Mouse (Mus musculus) intestine, embryonic 15.5 days (tissue): Measurements from ENCODE around the gene Msln. TPM values are rescaled to one million over a fixed set of nuclear protein-coding genes. Genes with fewer than 3 reads are reported as not detected.

Experiments used
- ATAC-seq: fragments of 200-750 bp; cut with Nextera tagmentation; 2 replicates; pipeline ENCODE4 v1.8.0; 2017; ENCODE audit warnings: moderate TSS enrichment, moderate library complexity
- H3K27ac ChIP-seq: fragments of 300-500 bp; sonication (generic); 2 replicates; pipeline ENCODE4 v1.5.1; 2015; ENCODE audit warnings: mild to moderate bottlenecking, inconsistent platforms
- H3K27me3 ChIP-seq: fragments of 300-500 bp; sonication (generic); replicated peaks from 2 replicates; pipeline ENCODE4 v1.6.1; 2015; ENCODE audit warnings: inconsistent platforms
- H3K36me3 ChIP-seq: fragments of 300-500 bp; sonication (generic); 2 replicates; pipeline ENCODE4 v1.6.1; 2015; ENCODE audit warnings: inconsistent platforms
- H3K4me1 ChIP-seq: fragments of 300-500 bp; sonication (generic); replicated peaks from 2 replicates; pipeline ENCODE4 v1.6.1; 2015; ENCODE audit warnings: inconsistent platforms
- H3K4me2 ChIP-seq: fragments of 300-500 bp; sonication (generic); replicated peaks from 2 replicates; pipeline ENCODE4 v1.6.1; 2015; ENCODE audit warnings: mild to moderate bottlenecking, inconsistent platforms
- H3K4me3 ChIP-seq: fragments of 300-500 bp; sonication (generic); replicated peaks from 2 replicates; pipeline ENCODE4 v1.5.1; 2015; ENCODE audit warnings: inconsistent platforms
- H3K9ac ChIP-seq: fragments of 300-500 bp; sonication (generic); 2 replicates; pipeline ENCODE4 v1.6.1; 2015; ENCODE audit warnings: inconsistent platforms
- H3K9me3 ChIP-seq: fragments of 300-500 bp; sonication (generic); 2 replicates; pipeline ENCODE4 v1.6.1; 2016; ENCODE audit warnings: inconsistent platforms
- WGBS: fragments of 180-500 bp; shearing (Covaris S2); methylation state at CpG from one replicate; pipeline ENCODE4 v1.1.7; 2015; 5-methylcytosine and 5-hydroxymethylcytosine counted together
- polyA plus RNA-seq: library from polyadenylated mRNA; unstranded; fragments of >200 nt; fragmentation: Nextera tagmentation; extraction: Ambion mirVana; gene quantifications from 2 replicates; pipeline ENCODE4 v1.2.1, GENCODE M21; 2015

Msln gene
- polyA plus RNA-seq, 1 experiment from 2014 or later = 21.6 TPM

- 89% methylated on average over 9 of the region's 9 CpGs for WGBS
- H3K27me3 ChIP-seq = no peaks in the 10 kb centered on the region
- H3K4me1 ChIP-seq = peaks cover 28% of the 10 kb centered on the region
- no peaks in the 10 kb centered on the region for H3K9me3 ChIP-seq
- peaks cover 25% of the 10 kb centered on the region for H3K36me3 ChIP-seq
- no peak overlapping the region for H3K9ac ChIP-seq
- no peak overlapping the region for H3K4me3 ChIP-seq
- ATAC-seq = no peak
- H3K27ac ChIP-seq = no peak overlapping the region
- H3K4me2 ChIP-seq = no peak overlapping the region
These were observed 32.8 kb upstream of the Msln start for GRCm38 (mm10) chr17:25786781-25787504.

DNA sequence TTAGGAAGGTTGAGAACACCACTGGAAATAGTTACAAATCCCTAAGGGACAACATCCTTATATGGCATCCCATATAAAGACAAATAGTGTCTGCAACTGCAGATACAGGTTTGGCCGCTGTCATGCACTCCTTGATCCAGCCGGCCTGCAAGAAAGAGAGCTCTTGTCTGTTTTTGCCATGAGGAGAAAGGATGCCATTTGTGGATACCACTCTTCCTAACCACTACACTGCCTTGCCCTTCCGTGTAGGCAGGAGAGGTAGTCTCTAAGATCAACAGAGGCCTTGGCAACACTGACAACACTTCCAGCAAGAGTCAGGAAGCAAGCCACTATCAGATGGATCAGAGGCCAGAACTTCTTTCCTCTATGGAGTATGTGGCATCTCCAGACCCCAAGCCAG lies 32.1 kb upstream of the Msln start, which contains the start of gene Ccdc78:
Gene Ccdc78 (plus strand): TSS at position 301 of the 400 bp plus-strand sequence.
- Histone ChIP-seq H3K27me3 (no peaks in the 10 kb centered on the region), H3K9me3 (no peaks in the 10 kb centered on the region), H3K27ac (peak within 1 kb of the TSS; percentile 84; the same call in 1 of the 2 replicates), H3K4me2 (peak within 1 kb of the TSS; percentile 83), H3K36me3 (peaks cover 31% of the 10 kb centered on the region), H3K9ac (peak within 1 kb of the TSS; percentile 69), H3K4me1 (peaks cover 25% of the 10 kb centered on the region), H3K4me3 (peak within 1 kb of the TSS; percentile 74)
- WGBS = 77% methylated on average over 3 of the region's 3 CpGs
- no peak for ATAC-seq

- peaks cover 18% of the 10 kb centered on the region for H3K4me1 ChIP-seq
- H3K4me2 ChIP-seq = peak within 1 kb of the TSS; percentile 83
- H3K27me3 ChIP-seq = no peaks in the 10 kb centered on the region
- ATAC-seq = peak; percentile 89
- H3K4me3 ChIP-seq = peak within 1 kb of the TSS; percentile 74
- H3K36me3 ChIP-seq = peaks cover 34% of the 10 kb centered on the region
- H3K9ac ChIP-seq = peak within 1 kb of the TSS; percentile 69
- WGBS = under 1% methylated on average over 23 of the region's 23 CpGs
- H3K9me3 ChIP-seq = no peaks in the 10 kb centered on the region
- H3K27ac ChIP-seq = peak within 1 kb of the TSS; percentile 84
These were observed 31.1 kb upstream of the Msln start, which contains the start of gene Haghl for GRCm38 (mm10) chr17:25785281-25785745. Gene Haghl, minus strand, starts transcription at chr17:25785673.

- H3K9ac ChIP-seq = peak overlapping the region; percentile 69
- WGBS = 67% methylated on average over 15 of the region's 15 CpGs
- H3K4me3 ChIP-seq = peak overlapping the region; percentile 74
These were observed 29.8 kb upstream of the Msln start for GRCm38 (mm10) chr17:25783861-25784574.

GRCm38 (mm10) chr17:25783086-25783485 lies 28.9 kb upstream of the Msln start:
- H3K36me3 ChIP-seq = peaks cover 32% of the 10 kb centered on the region
- no peak overlapping the region for H3K27ac ChIP-seq
- no peak for ATAC-seq
- peaks cover 18% of the 10 kb centered on the region for H3K4me1 ChIP-seq
- H3K27me3 ChIP-seq = no peaks in the 10 kb centered on the region
- WGBS = 75% methylated on average over 7 of the region's 7 CpGs
- no peaks in the 10 kb centered on the region for H3K9me3 ChIP-seq
- no peak overlapping the region for H3K4me2 ChIP-seq
- H3K9ac ChIP-seq = peak overlapping the region; percentile 4; the same call in 1 of the 2 replicates
- no peak overlapping the region for H3K4me3 ChIP-seq

More at GRCm38 (mm10) chr17:25783861-25784574, 29.8 kb upstream of the Msln start:
- peaks cover 32% of the 10 kb centered on the region for H3K36me3 ChIP-seq
- no peaks in the 10 kb centered on the region for H3K27me3 ChIP-seq
- no peak overlapping the region for H3K27ac ChIP-seq
- no peaks in the 10 kb centered on the region for H3K9me3 ChIP-seq
- peaks cover 18% of the 10 kb centered on the region for H3K4me1 ChIP-seq
- H3K4me2 ChIP-seq = peak overlapping the region; percentile 83
- no peak for ATAC-seq

DNA sequence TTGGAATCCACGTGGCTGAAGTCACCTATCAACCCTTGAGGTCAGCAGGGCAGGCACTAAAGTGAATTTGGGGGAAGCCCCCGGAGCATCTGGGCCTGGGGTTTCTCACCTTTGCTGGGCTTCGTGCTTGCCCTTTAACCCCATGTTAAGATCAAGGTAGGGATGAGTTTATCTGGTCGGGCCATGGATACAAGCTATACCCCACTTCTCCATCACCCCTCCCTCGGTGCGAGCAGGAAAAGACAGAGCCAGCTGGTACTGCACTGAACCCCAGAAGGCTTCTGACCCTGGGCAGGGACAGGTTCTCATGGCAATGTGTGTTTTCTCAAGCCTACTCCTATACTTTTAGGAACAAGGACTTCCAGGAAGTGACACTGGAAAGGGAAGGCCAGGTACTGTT lies 27.2 kb upstream of the Msln start:
- Histone ChIP-seq H3K36me3 (peaks cover 28% of the 10 kb centered on the region), H3K9me3 (no peaks in the 10 kb centered on the region), H3K27me3 (no peaks in the 10 kb centered on the region), H3K4me2 (no peak overlapping the region), H3K4me1 (peaks cover 18% of the 10 kb centered on the region), H3K9ac (no peak overlapping the region), H3K4me3 (no peak overlapping the region), H3K27ac (no peak overlapping the region)
- 68% methylated on average over 6 of the region's 6 CpGs for WGBS
- no peak for ATAC-seq

DNA sequence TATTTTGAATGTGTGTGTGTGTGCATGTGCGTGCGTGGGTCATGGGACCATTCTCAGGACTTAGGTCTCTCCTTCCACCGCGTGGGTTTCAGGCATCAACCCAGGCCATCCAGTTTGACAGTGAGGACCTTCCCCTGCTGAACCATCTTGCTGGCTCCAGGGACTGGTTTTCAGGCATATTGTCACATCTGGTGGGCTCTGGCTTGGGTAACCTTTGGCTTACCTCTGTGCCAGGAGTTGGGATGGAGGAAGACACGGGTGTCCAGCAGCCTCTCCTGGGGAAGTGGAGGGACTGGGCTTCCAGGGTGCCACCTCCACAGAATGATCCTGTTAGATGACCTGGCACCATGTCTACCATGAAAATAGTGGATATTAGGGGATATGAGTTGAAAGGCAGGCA lies 23.8 kb upstream of the Msln start:
- Histone ChIP-seq H3K36me3 (peaks cover 22% of the 10 kb centered on the region), H3K4me3 (no peak overlapping the region), H3K27me3 (no peaks in the 10 kb centered on the region), H3K27ac (no peak overlapping the region), H3K9ac (no peak overlapping the region), H3K9me3 (no peaks in the 10 kb centered on the region), H3K4me2 (no peak overlapping the region), H3K4me1 (peaks cover 9% of the 10 kb centered on the region)
- no peak for ATAC-seq
- 95% methylated on average over 5 of the region's 5 CpGs for WGBS

DNA sequence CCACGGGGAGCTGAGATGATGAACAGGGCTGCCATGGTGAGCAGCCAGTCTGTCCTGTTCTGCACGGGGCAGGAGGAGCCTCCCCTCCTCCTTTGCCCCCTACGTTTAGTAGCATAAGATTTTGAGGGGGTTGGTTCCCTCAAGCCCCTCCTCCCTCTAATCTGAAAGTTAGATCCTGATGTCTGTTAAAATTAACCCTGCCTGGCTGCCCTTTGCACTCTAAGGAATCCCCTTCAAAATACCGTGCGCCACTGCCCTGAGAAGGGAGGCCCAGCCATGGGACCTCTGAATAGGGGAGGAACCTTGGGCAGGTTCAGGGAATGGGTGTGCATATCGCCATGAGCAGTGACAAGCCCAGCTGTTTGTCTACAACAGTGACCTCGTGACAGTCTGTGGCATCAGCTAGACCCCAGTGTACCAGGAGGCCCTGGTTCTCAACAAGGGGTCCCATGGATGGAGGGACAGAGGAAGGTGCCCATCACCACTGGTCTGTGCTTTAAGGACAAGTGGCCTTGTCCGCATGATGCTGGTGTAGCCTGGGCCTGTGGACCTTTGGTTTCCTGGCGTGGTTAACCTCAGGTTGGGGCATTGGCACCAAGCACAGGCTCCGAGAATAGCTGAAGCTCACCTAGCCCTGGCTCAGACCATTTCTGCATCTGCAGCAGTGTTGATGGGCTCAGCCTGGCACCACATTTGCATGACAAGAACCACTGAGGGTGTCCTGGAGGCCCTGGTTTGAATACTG lies 21.3 kb upstream of the Msln start:
- WGBS = 77% methylated on average over 10 of the region's 10 CpGs
- no peak overlapping the region for H3K4me3 ChIP-seq

GRCm38 (mm10) chr17:25773549-25774120 lies 19.5 kb upstream of the Msln start, which contains the start of gene Narfl:
Gene Narfl, plus strand, starts transcription at chr17:25773776.
- Histone ChIP-seq H3K4me2 (peak within 1 kb of the TSS; percentile 73), H3K9me3 (no peaks in the 10 kb centered on the region), H3K4me3 (peak within 1 kb of the TSS; percentile 68), H3K27ac (no peak within 1 kb of the TSS), H3K36me3 (peaks cover 2% of the 10 kb centered on the region; the same call in 1 of the 2 replicates), H3K27me3 (no peaks in the 10 kb centered on the region), H3K9ac (peak within 1 kb of the TSS; percentile 84), H3K4me1 (peaks cover 7% of the 10 kb centered on the region)
- peak; percentile 93 for ATAC-seq
- WGBS = under 1% methylated on average over 37 of the region's 37 CpGs

More for the DNA sequence above, 21.3 kb upstream of the Msln start:
- Histone ChIP-seq H3K4me2 (no peak overlapping the region), H3K27me3 (no peaks in the 10 kb centered on the region), H3K36me3 (peaks cover 8% of the 10 kb centered on the region; the same call in 1 of the 2 replicates), H3K4me1 (peaks cover 7% of the 10 kb centered on the region), H3K9ac (no peak overlapping the region), H3K27ac (no peak overlapping the region), H3K9me3 (no peaks in the 10 kb centered on the region)
- no peak for ATAC-seq

DNA sequence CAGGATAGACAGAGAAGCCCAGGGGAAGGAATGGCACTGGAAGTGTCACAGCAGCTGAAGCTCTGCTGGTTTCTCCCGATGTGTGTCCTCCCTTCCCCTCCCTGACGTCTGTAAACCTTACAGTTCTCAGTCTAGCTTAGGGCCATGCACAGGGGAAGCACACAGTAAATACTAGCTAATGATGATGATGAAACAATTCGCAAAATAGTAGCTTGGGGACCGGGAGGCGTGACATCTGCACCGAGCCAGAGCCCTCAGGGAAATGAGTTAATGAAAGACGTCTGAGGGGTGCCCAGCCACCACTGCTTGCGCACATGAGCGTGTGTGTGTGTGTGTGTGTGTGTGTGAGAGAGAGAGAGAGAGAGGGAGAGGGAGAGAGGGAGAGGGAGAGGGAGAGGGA lies 15.2 kb upstream of the Msln start:
- Histone ChIP-seq H3K27me3 (no peaks in the 10 kb centered on the region), H3K4me2 (no peak overlapping the region), H3K36me3 (no peaks in the 10 kb centered on the region), H3K4me3 (no peak overlapping the region), H3K9ac (no peak overlapping the region), H3K27ac (no peak overlapping the region), H3K4me1 (peaks cover 3% of the 10 kb centered on the region), H3K9me3 (no peaks in the 10 kb centered on the region)
- ATAC-seq = no peak
- 51% methylated on average over 9 of the region's 9 CpGs for WGBS

DNA sequence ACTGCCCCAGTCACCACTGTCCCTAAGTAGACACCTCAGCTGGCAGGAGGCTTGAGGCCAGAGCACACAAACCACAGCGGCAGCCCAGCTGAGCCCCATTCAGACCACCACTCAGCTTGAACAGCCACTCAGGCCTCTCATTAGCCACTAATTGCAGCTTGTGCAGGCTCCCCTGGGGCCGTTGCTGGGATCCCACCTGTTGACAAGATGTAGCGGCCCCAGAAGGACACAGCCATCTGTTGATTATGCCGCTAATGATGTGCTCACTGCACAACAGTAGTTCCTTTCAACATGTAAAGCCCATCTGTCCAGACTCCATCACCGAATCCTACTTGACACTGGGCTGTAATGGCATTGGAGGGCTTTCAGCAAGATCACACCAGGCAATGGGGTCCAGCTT lies 11.7 kb upstream of the Msln start:
- Histone ChIP-seq H3K27ac (no peak overlapping the region), H3K36me3 (no peaks in the 10 kb centered on the region), H3K4me2 (no peak overlapping the region), H3K9ac (no peak overlapping the region), H3K9me3 (no peaks in the 10 kb centered on the region), H3K4me3 (no peak overlapping the region), H3K4me1 (no peaks in the 10 kb centered on the region), H3K27me3 (no peaks in the 10 kb centered on the region)
- no peak for ATAC-seq
- 65% methylated on average over 5 of the region's 5 CpGs for WGBS
